Mouse (Mus musculus) heart, embryonic 16.5 days (tissue): Measurements from ENCODE around the gene Fbxw11. TPM values are rescaled to one million over a fixed set of nuclear protein-coding genes. Genes with fewer than 3 reads are reported as not detected.

ENCODE experiments used
- ATAC-seq: fragments of 200-750 bp; cut with Nextera tagmentation; replicated peaks from 2 replicates; pipeline ENCODE4 v1.8.0; 2017; ENCODE audit warnings: moderate number of reproducible peaks; ENCODE audit not compliant: insufficient read depth, low FRiP score; ENCODE audit errors: extremely low read depth
- H3K27ac ChIP-seq: fragments of 300-500 bp; sonication (generic); 2 replicates; pipeline ENCODE4 v1.5.1; 2014; ENCODE audit warnings: mild to moderate bottlenecking, low read length, control low read depth, moderate library complexity
- H3K27me3 ChIP-seq: fragments of 300-500 bp; sonication (generic); 2 replicates; pipeline ENCODE4 v1.6.1; 2014; ENCODE audit warnings: low read length, mixed read lengths; ENCODE audit not compliant: control insufficient read depth, insufficient read depth
- H3K36me3 ChIP-seq: fragments of 300-500 bp; sonication (generic); 2 replicates; pipeline ENCODE4 v1.6.1; 2014; ENCODE audit not compliant: control insufficient read depth, insufficient read depth
- H3K4me1 ChIP-seq: fragments of 300-500 bp; sonication (generic); 2 replicates; pipeline ENCODE4 v1.6.1; 2014; ENCODE audit warnings: low read length, mixed read lengths; ENCODE audit not compliant: control insufficient read depth, insufficient read depth
- H3K4me2 ChIP-seq: fragments of 300-500 bp; sonication (generic); 2 replicates; pipeline ENCODE4 v1.6.1; 2014; ENCODE audit warnings: low read depth, mild to moderate bottlenecking, control low read depth, low read length
- H3K4me3 ChIP-seq: fragments of 300-500 bp; sonication (generic); 2 replicates; pipeline ENCODE4 v1.5.1; 2014; ENCODE audit warnings: mild to moderate bottlenecking, control low read depth, low read length
- H3K9ac ChIP-seq: fragments of 300-500 bp; sonication (generic); 2 replicates; pipeline ENCODE4 v1.6.1; 2014; ENCODE audit warnings: low read length, control low read depth
- H3K9me3 ChIP-seq: fragments of 300-500 bp; sonication (generic); replicated peaks from 2 replicates; pipeline ENCODE4 v1.6.1; 2016; ENCODE audit warnings: low read length; ENCODE audit not compliant: control insufficient read depth
- WGBS: fragments of 180-500 bp; shearing (Covaris S2); extraction: QIAGEN DNeasy Blood & Tissue Kit; methylation state at CpG from one replicate; pipeline ENCODE4 v1.1.7; 2014; 5-methylcytosine and 5-hydroxymethylcytosine counted together
- polyA plus RNA-seq: library from polyadenylated mRNA; unstranded; fragments of >200 nt; fragmentation: Nextera tagmentation; extraction: Ambion mirVana; gene quantifications from 2 replicates; pipeline ENCODE4 v1.2.1, GENCODE M21; 2015

Fbxw11 gene
- polyA plus RNA-seq, 1 experiment from 2014 or later = 63.5 TPM

GRCm38 (mm10) chr11:32706406-32706993, 64.0 kb downstream of the Fbxw11 start:
- Histone ChIP-seq H3K4me3 (no peak overlapping the region), H3K9ac (no peak overlapping the region)
- 77% methylated on average over 4 of the region's 4 CpGs for WGBS

GRCm38 (mm10) chr11:32707481-32707880, 65.0 kb downstream of the Fbxw11 start:
- Histone ChIP-seq H3K9ac (no peak overlapping the region), H3K4me1 (peaks cover 23% of the 10 kb centered on the region), H3K9me3 (no peaks in the 10 kb centered on the region), H3K4me3 (no peak overlapping the region), H3K27ac (no peak overlapping the region), H3K36me3 (peaks cover 6% of the 10 kb centered on the region), H3K4me2 (no peak overlapping the region), H3K27me3 (no peaks in the 10 kb centered on the region)
- ATAC-seq = no peak
- 68% methylated on average over 3 of the region's 3 CpGs for WGBS

More at GRCm38 (mm10) chr11:32706406-32706993, 64.0 kb downstream of the Fbxw11 start:
- no peak overlapping the region for H3K4me2 ChIP-seq
- H3K27me3 ChIP-seq = no peaks in the 10 kb centered on the region
- H3K9me3 ChIP-seq = no peaks in the 10 kb centered on the region
- H3K27ac ChIP-seq = no peak overlapping the region
- peaks cover 33% of the 10 kb centered on the region for H3K4me1 ChIP-seq
- no peaks in the 10 kb centered on the region for H3K36me3 ChIP-seq
- no peak for ATAC-seq

- Histone ChIP-seq H3K4me3 (no peak overlapping the region), H3K36me3 (peaks cover 9% of the 10 kb centered on the region), H3K9ac (no peak overlapping the region), H3K27ac (no peak overlapping the region), H3K9me3 (no peaks in the 10 kb centered on the region), H3K4me2 (no peak overlapping the region), H3K27me3 (no peaks in the 10 kb centered on the region), H3K4me1 (peaks cover 11% of the 10 kb centered on the region)
- no peak for ATAC-seq
- 80% methylated on average over 14 of the region's 14 CpGs for WGBS
Observed at GRCm38 (mm10) chr11:32708739-32709501, 66.4 kb downstream of the Fbxw11 start.

- Histone ChIP-seq H3K27ac (no peak overlapping the region), H3K27me3 (no peaks in the 10 kb centered on the region), H3K4me2 (no peak overlapping the region), H3K36me3 (peaks cover 9% of the 10 kb centered on the region), H3K4me3 (no peak overlapping the region), H3K9ac (no peak overlapping the region), H3K9me3 (no peaks in the 10 kb centered on the region), H3K4me1 (peaks cover 5% of the 10 kb centered on the region)
- no peak for ATAC-seq
- WGBS = 2% methylated on average over 1 of the region's 1 CpGs
Observed at GRCm38 (mm10) chr11:32709563-32709962, 67.0 kb downstream of the Fbxw11 start.

GRCm38 (mm10) chr11:32714230-32714629, 71.7 kb downstream of the Fbxw11 start:
- peaks cover 17% of the 10 kb centered on the region for H3K4me1 ChIP-seq
- H3K4me3 ChIP-seq = no peak overlapping the region
- no peaks in the 10 kb centered on the region for H3K9me3 ChIP-seq
- H3K4me2 ChIP-seq = no peak overlapping the region
- no peaks in the 10 kb centered on the region for H3K27me3 ChIP-seq
- ATAC-seq = no peak
- no peak overlapping the region for H3K9ac ChIP-seq
- WGBS = 71% methylated on average over 5 of the region's 5 CpGs
- H3K36me3 ChIP-seq = peaks cover 9% of the 10 kb centered on the region
- H3K27ac ChIP-seq = no peak overlapping the region

- H3K36me3 ChIP-seq = peaks cover 9% of the 10 kb centered on the region
- peaks cover 17% of the 10 kb centered on the region for H3K4me1 ChIP-seq
- H3K27me3 ChIP-seq = no peaks in the 10 kb centered on the region
- WGBS = 94% methylated on average over 2 of the region's 2 CpGs
- no peak overlapping the region for H3K9ac ChIP-seq
- H3K4me3 ChIP-seq = no peak overlapping the region
- no peak overlapping the region for H3K27ac ChIP-seq
- no peak overlapping the region for H3K4me2 ChIP-seq
- ATAC-seq = no peak
- H3K9me3 ChIP-seq = no peaks in the 10 kb centered on the region
Observed at GRCm38 (mm10) chr11:32714896-32715295, 72.4 kb downstream of the Fbxw11 start.

GRCm38 (mm10) chr11:32715495-32715894, 73.0 kb downstream of the Fbxw11 start:
- Histone ChIP-seq H3K9me3 (no peaks in the 10 kb centered on the region), H3K27me3 (no peaks in the 10 kb centered on the region), H3K36me3 (peaks cover 9% of the 10 kb centered on the region), H3K27ac (no peak overlapping the region), H3K9ac (0 out of 2 replicates have a peak overlapping the region, but pooled peaks have one; percentile 18), H3K4me2 (no peak overlapping the region), H3K4me1 (peaks cover 17% of the 10 kb centered on the region), H3K4me3 (no peak overlapping the region)
- ATAC-seq = no peak
- WGBS = 79% methylated on average over 6 of the region's 6 CpGs

- no peak for ATAC-seq
- H3K9me3 ChIP-seq = no peaks in the 10 kb centered on the region
- no peak overlapping the region for H3K9ac ChIP-seq
- no peak overlapping the region for H3K4me3 ChIP-seq
- peaks cover 17% of the 10 kb centered on the region for H3K4me1 ChIP-seq
- H3K27me3 ChIP-seq = no peaks in the 10 kb centered on the region
- H3K4me2 ChIP-seq = no peak overlapping the region
- peaks cover 9% of the 10 kb centered on the region for H3K36me3 ChIP-seq
- 52% methylated on average over 5 of the region's 5 CpGs for WGBS
- no peak overlapping the region for H3K27ac ChIP-seq
Observed at GRCm38 (mm10) chr11:32715970-32716369, 73.4 kb downstream of the Fbxw11 start.

- H3K36me3 ChIP-seq = peaks cover 6% of the 10 kb centered on the region
- no peak overlapping the region for H3K4me3 ChIP-seq
- WGBS = 72% methylated on average over 4 of the region's 4 CpGs
Observed at GRCm38 (mm10) chr11:32716876-32717275, 74.4 kb downstream of the Fbxw11 start.

More at GRCm38 (mm10) chr11:32716876-32717275, 74.4 kb downstream of the Fbxw11 start:
- no peak overlapping the region for H3K27ac ChIP-seq
- no peak overlapping the region for H3K4me2 ChIP-seq
- no peaks in the 10 kb centered on the region for H3K9me3 ChIP-seq
- H3K27me3 ChIP-seq = no peaks in the 10 kb centered on the region
- H3K9ac ChIP-seq = no peak overlapping the region
- no peak for ATAC-seq
- H3K4me1 ChIP-seq = peaks cover 17% of the 10 kb centered on the region
